Mouse (Mus musculus): ENCODE data around the gene Sema3b. TPM values are rescaled to one million over a fixed set of nuclear protein-coding genes. Genes with fewer than 3 reads are reported as not detected.

Sema3b gene
- polyA plus RNA-seq, 1 experiment from 2014 or later, result 18.0 TPM

DNA sequence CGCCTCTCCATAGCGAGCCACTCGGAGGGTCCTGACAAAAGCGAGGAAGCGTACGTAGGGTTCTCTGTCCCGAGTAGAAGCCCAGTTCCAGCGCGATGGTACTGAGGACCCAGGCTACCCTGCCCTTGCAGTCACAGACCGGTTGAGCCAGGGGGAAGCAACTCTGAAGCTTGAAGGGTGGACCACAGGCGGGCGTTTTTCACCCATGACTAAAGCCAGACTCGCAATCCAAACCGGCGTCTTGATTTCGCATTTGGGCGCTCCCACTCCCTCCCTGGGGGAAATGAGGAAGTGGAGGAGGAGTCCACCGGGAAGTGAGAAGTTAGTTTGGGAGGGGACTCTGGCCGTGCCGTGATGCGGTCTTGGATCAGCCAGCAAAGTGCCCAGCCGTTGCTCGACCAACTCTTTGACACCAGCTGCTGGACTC lies 54.0 kb downstream of the Sema3b start:
- H3K9me3 ChIP-seq (ENCODE audit: control insufficient read depth, low read length), result no peaks in the 10 kb centered on the region
- no peaks in the 10 kb centered on the region for H3K27me3 ChIP-seq (replicated peaks; ENCODE audit: control insufficient read depth, insufficient read depth, low read length)
- H3K36me3 ChIP-seq (ENCODE audit: control insufficient read depth, insufficient read depth, low read length), result peaks cover 36% of the 10 kb centered on the region
- H3K4me1 ChIP-seq (ENCODE audit: control insufficient read depth, insufficient read depth, low read length), result peaks cover 43% of the 10 kb centered on the region
- ATAC-seq (ENCODE audit: low read depth) (no peak; the same call in 1 of the 2 replicates), DNase-seq (ENCODE audit: low spot score) (peak; percentile 81)
- peak overlapping the region; percentile 92 for H3K9ac ChIP-seq (ENCODE audit: low read depth, low read length)
- under 1% methylated on average over 23 of the region's 23 CpGs for WGBS
- H3K4me2 ChIP-seq (ENCODE audit: low read depth, low read length), result peak overlapping the region; percentile 90
- peak overlapping the region; percentile 98 for H3K27ac ChIP-seq (replicated peaks; ENCODE audit: low read depth, low read length)
- peak overlapping the region; percentile 83 for H3K4me3 ChIP-seq (ENCODE audit: low read depth, low read length)

DNA sequence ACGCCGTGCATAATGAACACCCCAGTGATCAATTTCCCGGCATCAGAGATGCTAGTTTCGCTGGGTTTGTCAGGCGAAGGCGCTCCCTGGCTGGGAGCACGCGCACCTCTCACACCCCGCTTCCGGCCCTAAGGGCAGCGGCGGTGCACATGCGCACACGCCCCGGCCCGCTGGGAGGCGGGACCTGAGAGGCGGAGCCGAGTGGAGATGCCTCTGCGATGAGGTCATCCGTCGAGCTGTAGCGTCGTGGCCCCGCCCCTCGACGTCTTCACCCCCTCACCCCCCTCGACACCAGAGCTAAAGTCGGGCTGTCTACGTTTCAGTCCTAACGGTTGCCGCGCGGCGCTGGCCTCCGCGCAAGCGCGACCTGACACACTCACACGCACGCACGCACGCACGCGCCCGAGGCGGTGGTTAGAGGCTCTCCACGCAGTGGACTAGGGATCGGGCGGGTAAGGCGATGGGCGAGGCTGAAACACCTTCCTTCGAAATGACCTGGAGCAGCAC lies 54.7 kb downstream of the Sema3b start:
- Histone ChIP-seq H3K4me2 (ENCODE audit: low read depth, low read length) (peak overlapping the region; percentile 90), H3K27me3 (replicated peaks; ENCODE audit: control insufficient read depth, insufficient read depth, low read length) (no peaks in the 10 kb centered on the region), H3K27ac (replicated peaks; ENCODE audit: low read depth, low read length) (peak overlapping the region; percentile 98), H3K4me1 (ENCODE audit: control insufficient read depth, insufficient read depth, low read length) (peaks cover 43% of the 10 kb centered on the region), H3K9ac (ENCODE audit: low read depth, low read length) (peak overlapping the region; percentile 92), H3K9me3 (ENCODE audit: control insufficient read depth, low read length) (no peaks in the 10 kb centered on the region), H3K4me3 (ENCODE audit: low read depth, low read length) (peak overlapping the region; percentile 83), H3K36me3 (ENCODE audit: control insufficient read depth, insufficient read depth, low read length) (peaks cover 29% of the 10 kb centered on the region)
- ATAC-seq (ENCODE audit: low read depth), result peak; percentile 93
- 0% methylated on average over 41 of the region's 53 CpGs for WGBS
- peak; percentile 99 for DNase-seq (ENCODE audit: low spot score)

DNA sequence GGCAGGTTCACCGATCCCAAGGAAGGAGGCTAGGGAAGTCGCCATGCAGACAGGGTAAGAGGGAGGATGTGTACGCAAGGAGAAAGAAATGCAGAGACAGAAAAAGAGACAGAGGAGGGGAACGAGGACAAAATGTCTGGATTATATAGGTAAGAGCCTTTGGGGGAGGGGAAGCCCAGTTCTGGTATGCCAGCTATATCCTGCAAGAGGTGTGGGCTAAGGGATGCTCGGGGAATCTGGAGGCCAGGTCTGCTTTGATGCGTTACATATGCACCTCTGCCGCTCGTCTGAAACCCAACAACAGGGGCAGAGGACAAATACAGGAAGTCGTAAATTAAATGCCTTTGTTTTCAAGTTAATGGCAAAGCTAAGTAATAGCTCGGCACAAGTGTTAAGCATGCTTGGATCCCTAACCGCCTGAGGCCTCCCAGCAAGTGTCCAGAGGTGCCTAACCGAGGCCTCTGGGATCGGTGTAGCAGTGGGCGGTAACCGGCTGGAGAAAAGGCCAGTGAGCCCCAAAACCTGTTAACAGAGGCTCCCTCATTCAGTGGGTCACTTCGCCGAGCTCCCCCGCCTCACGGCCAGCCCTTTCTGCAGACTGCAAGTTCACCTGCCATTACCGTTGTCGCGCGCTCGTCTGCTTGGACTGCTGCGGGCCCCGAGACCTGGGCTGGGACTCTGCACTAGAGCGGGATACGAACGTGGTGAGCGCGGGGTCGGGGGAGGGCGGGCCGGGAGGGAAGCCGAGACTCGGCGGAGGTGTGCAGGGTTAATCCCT lies 55.3 kb downstream of the Sema3b start:
- DNase-seq (ENCODE audit: low spot score), result no peak
- Histone ChIP-seq H3K27ac (replicated peaks; ENCODE audit: low read depth, low read length) (peak overlapping the region; percentile 66), H3K36me3 (ENCODE audit: control insufficient read depth, insufficient read depth, low read length) (peaks cover 23% of the 10 kb centered on the region), H3K9ac (ENCODE audit: low read depth, low read length) (peak overlapping the region; percentile 65), H3K4me3 (ENCODE audit: low read depth, low read length) (peak overlapping the region; percentile 83), H3K4me1 (ENCODE audit: control insufficient read depth, insufficient read depth, low read length) (peaks cover 43% of the 10 kb centered on the region), H3K9me3 (ENCODE audit: control insufficient read depth, low read length) (no peaks in the 10 kb centered on the region), H3K4me2 (ENCODE audit: low read depth, low read length) (peak overlapping the region; percentile 90), H3K27me3 (replicated peaks; ENCODE audit: control insufficient read depth, insufficient read depth, low read length) (no peaks in the 10 kb centered on the region)
- 5% methylated on average over 35 of the region's 37 CpGs for WGBS
- peak; percentile 39 for ATAC-seq (ENCODE audit: low read depth)

DNA sequence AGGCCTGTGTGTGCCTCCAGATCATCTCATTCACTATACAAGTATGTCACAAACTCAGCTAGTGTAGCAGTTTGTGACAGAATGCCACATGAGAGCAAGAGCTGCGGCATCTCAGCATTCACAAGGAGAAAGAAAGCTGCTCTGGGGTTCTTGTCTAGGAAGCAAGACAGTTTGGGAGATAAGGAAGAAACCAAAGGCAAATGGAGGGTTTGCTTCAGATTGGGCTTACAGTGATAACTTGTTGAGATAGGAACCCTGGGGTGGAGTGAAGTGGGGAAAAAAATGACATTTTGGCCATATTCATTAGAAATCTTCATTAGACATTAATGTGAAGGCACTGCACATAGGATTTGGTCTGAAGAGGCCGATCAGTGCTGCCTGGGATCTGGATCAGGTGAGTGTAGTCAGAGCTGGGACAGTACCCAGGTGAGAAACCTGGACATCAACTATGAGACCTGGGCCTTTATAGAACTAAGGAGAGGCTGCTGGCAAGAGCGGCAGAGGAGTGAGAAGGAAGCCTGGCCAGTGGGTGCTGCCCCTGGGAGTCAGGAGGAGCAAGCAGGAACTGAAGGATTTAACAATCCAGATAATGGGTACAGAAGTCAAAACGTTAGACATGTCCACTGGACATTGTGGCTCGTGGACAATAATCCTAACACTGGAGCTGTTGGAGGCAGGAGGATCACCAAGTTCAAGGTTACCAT lies 56.2 kb downstream of the Sema3b start:
- Histone ChIP-seq H3K9me3 (ENCODE audit: control insufficient read depth, low read length) (no peaks in the 10 kb centered on the region), H3K27ac (replicated peaks; ENCODE audit: low read depth, low read length) (no peak overlapping the region; the same call in 1 of the 2 replicates), H3K4me2 (ENCODE audit: low read depth, low read length) (peak overlapping the region; percentile 90), H3K9ac (ENCODE audit: low read depth, low read length) (peak overlapping the region; percentile 65; the same call in 1 of the 2 replicates), H3K4me3 (ENCODE audit: low read depth, low read length) (peak overlapping the region; percentile 83), H3K4me1 (ENCODE audit: control insufficient read depth, insufficient read depth, low read length) (peaks cover 43% of the 10 kb centered on the region), H3K36me3 (ENCODE audit: control insufficient read depth, insufficient read depth, low read length) (peaks cover 14% of the 10 kb centered on the region), H3K27me3 (replicated peaks; ENCODE audit: control insufficient read depth, insufficient read depth, low read length) (no peaks in the 10 kb centered on the region)
- DNase-seq (ENCODE audit: low spot score) (no peak), ATAC-seq (ENCODE audit: low read depth) (no peak)
- 80% methylated on average over 5 of the region's 5 CpGs for WGBS

DNA sequence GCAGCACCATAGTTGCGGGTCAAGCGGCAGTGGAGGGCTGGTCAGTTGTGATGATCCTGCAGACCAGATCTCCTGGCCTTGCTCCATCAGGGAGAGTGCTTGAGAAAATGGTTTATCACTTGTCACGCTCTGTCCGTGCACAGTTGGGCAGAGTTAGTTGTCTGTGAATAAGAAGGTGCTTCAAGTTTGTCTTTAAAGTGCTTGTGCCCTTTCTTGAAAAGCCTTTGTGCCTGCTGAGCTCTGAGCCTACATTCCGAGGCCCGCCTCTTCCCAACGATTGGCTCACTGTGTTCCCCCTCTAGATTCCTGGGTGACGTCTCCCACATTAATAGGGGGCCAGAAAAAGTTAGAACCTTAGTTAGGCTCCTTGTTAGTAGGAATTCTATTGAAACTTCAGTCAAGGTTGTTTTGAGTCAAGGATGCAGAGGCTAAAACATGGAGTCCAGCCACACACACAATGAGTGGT lies 57.1 kb downstream of the Sema3b start:
- Histone ChIP-seq H3K9me3 (ENCODE audit: control insufficient read depth, low read length) (no peaks in the 10 kb centered on the region), H3K27me3 (replicated peaks; ENCODE audit: control insufficient read depth, insufficient read depth, low read length) (no peaks in the 10 kb centered on the region), H3K4me2 (ENCODE audit: low read depth, low read length) (peak overlapping the region; percentile 90), H3K4me1 (ENCODE audit: control insufficient read depth, insufficient read depth, low read length) (peaks cover 49% of the 10 kb centered on the region), H3K36me3 (ENCODE audit: control insufficient read depth, insufficient read depth, low read length) (peaks cover 5% of the 10 kb centered on the region; the same call in 1 of the 2 replicates), H3K27ac (replicated peaks; ENCODE audit: low read depth, low read length) (peak overlapping the region; percentile 86), H3K9ac (ENCODE audit: low read depth, low read length) (peak overlapping the region; percentile 79), H3K4me3 (ENCODE audit: low read depth, low read length) (peak overlapping the region; percentile 58)
- 9% methylated on average over 8 of the region's 8 CpGs for WGBS
- DNase-seq (ENCODE audit: low spot score), result peak; percentile 76
- no peak for ATAC-seq (ENCODE audit: low read depth)

DNA sequence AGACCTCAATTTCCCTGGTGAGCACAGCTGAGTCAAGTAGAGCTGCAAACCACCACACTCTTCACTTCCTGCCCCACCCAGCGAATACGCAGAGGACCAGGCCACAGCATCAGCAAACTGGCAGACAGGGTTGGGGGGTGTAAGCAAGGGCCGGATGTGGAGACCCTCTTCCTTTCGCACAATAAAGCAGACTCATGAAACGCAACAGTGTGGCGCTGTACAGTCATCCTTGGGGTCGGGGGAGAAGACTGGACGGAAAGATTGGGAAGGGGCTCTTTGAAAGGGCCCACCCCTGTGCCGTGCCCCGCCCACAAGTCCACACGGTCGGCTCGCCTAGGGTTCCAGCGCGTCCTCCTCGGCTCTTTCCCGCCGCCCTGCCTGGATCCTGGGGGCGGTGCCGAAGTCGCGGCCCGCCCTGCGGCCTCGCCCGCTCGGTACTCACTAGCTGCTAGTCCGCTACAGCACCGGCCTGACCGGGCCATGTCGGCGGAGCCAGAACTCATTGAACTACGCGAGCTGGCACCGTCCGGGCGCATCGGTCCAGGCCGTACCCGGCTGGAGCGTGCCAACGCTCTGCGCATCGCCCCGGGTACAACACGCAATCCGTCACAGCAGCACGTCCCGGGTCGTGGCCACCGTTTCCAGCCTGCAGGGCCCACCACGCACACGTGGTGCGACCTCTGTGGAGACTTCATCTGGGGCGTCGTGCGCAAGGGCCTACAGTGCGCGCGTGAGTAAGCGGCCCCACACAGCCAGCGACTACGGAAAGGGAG lies 57.7 kb downstream of the Sema3b start, which contains the start of gene Rassf1:
Rassf1 (plus strand) TSS at position 439 of the 773 bp plus-strand sequence.
- DNase-seq (ENCODE audit: low spot score) (peak; percentile 84), ATAC-seq (ENCODE audit: low read depth) (peak; percentile 41)
- H3K4me3 ChIP-seq (ENCODE audit: low read depth, low read length), result peak within 1 kb of the TSS; percentile 58
- peak within 1 kb of the TSS; percentile 90 for H3K4me2 ChIP-seq (ENCODE audit: low read depth, low read length)
- H3K9ac ChIP-seq (ENCODE audit: low read depth, low read length), result peak within 1 kb of the TSS; percentile 79
- H3K36me3 ChIP-seq (ENCODE audit: control insufficient read depth, insufficient read depth, low read length), result no peaks in the 10 kb centered on the region
- under 1% methylated on average over 41 of the region's 63 CpGs for WGBS
- H3K27ac ChIP-seq (replicated peaks; ENCODE audit: low read depth, low read length), result peak within 1 kb of the TSS; percentile 86
- peaks cover 49% of the 10 kb centered on the region for H3K4me1 ChIP-seq (ENCODE audit: control insufficient read depth, insufficient read depth, low read length)
- H3K9me3 ChIP-seq (ENCODE audit: control insufficient read depth, low read length), result no peaks in the 10 kb centered on the region
- H3K27me3 ChIP-seq (replicated peaks; ENCODE audit: control insufficient read depth, insufficient read depth, low read length), result no peaks in the 10 kb centered on the region

DNA sequence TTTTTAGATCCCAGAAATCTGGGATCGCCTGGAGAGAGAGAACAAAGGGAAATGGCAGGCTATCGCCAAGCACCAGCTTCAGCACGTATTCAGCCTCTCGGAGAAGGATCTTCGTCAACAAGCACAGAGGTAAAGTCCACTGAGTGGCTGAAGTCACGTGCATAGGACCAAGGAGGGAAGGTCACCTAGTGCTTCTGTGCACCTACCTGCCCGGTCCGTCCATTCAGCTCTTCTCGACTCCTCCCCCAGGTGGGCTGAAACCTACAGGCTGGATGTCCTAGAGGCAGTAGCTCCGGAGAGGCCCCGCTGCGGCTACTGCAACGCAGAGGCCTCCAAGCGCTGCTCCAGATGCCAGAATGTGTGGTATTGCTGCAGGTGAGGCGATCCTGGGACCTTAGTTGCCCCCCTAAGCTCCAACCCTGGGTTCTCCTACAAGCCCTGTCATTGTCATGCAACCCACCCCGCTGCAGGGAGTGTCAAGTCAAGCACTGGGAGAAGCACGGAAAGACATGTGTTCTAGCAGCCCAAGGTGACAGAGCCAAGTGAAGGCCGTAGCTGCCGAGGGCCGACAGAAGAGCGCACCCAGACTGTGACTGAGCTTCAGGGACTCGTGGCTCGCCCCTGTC lies 58.4 kb downstream of the Sema3b start:
- H3K9me3 ChIP-seq (ENCODE audit: control insufficient read depth, low read length), result no peaks in the 10 kb centered on the region
- DNase-seq (ENCODE audit: low spot score) (no peak), ATAC-seq (ENCODE audit: low read depth) (no peak)
- H3K4me3 ChIP-seq (ENCODE audit: low read depth, low read length), result peak overlapping the region; percentile 58
- WGBS, result 36% methylated on average over 23 of the region's 23 CpGs
- H3K36me3 ChIP-seq (ENCODE audit: control insufficient read depth, insufficient read depth, low read length), result no peaks in the 10 kb centered on the region
- H3K27ac ChIP-seq (replicated peaks; ENCODE audit: low read depth, low read length), result peak overlapping the region; percentile 86
- H3K9ac ChIP-seq (ENCODE audit: low read depth, low read length), result peak overlapping the region; percentile 79
- H3K4me1 ChIP-seq (ENCODE audit: control insufficient read depth, insufficient read depth, low read length), result peaks cover 43% of the 10 kb centered on the region
- peak overlapping the region; percentile 90 for H3K4me2 ChIP-seq (ENCODE audit: low read depth, low read length)
- no peaks in the 10 kb centered on the region for H3K27me3 ChIP-seq (replicated peaks; ENCODE audit: control insufficient read depth, insufficient read depth, low read length)

Data from embryonic facial prominence, embryonic 14.5 days (tissue).